Mouse (Mus musculus) embryonic fibroblast, embryonic 13.5 days (primary cell): ENCODE results near the gene Epb42.

Source experiments
- CTCF ChIP-seq: IDR thresholded peaks from 2 replicates; pipeline ENCODE4 v1.5.1; 2011; ENCODE audit warnings: mild to moderate bottlenecking, control low read depth, low read length, moderate library complexity, borderline replicate concordance; ENCODE audit not compliant: insufficient read depth
- POLR2A ChIP-seq: IDR thresholded peaks from 2 replicates; pipeline ENCODE4 v1.6.1; 2011; ENCODE audit warnings: low read depth, mild to moderate bottlenecking, control low read depth, low read length, moderate library complexity

- TF ChIP-seq CTCF (no peak), POLR2A (no peak)
Observed at GRCm38 (mm10) chr2:121054060-121054459, 17.2 kb upstream of the Epb42 start.
